Mouse (Mus musculus): ENCODE measurements around the gene Klra2. TPM values are rescaled to one million over a fixed set of nuclear protein-coding genes. Genes with fewer than 3 reads are reported as not detected.
"Not testable (repeated sequence)": the region's sequence is repeated elsewhere in the genome, so short reads cannot be mapped to it uniquely, and the experiment has no call there.

Klra2 gene
- polyA plus RNA-seq (2012; rRNA removed), result 0.06 and 0.13 TPM in 2 replicates

DNA sequence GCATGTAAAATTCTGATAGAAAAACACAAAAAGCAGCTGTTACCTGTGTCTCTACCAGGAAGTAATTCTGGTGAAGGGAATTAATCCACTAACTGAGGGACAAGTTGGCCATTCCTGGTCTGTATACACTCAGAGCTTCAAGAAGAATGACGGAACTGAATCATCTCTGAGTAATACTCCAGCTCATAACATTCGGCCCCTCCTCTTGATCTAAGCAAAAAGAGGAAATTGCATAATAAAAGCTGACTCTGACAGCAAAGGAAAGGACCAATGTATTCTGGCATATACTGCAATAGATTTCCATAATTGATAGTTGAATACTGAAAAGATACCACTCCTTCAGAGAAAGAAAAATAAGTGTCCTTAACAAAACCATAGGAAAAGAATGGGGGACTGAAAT, at the start of gene Klra2:
Klra2 (minus strand) TSS at position 157 of the 400 bp plus-strand sequence.
- Histone ChIP-seq H3K4me1 (replicated peaks; ENCODE audit: control insufficient read depth, insufficient read depth, low read length) (no peaks in the 10 kb centered on the region), H3K36me3 (ENCODE audit: control insufficient read depth, insufficient read depth, low read length) (no peaks in the 10 kb centered on the region), H3K27ac (ENCODE audit: control insufficient read depth, insufficient read depth, low read length) (no peak within 1 kb of the TSS), H3K4me3 (ENCODE audit: control insufficient read depth, insufficient read depth, low read length) (no peak within 1 kb of the TSS), H3K27me3 (ENCODE audit: control insufficient read depth, insufficient read depth, low read length) (no peaks in the 10 kb centered on the region)
- DNase-seq, result no peak
- TF ChIP-seq CTCF (IDR thresholded peaks at IDR 0.05; ENCODE audit: borderline replicate concordance, control insufficient read depth, extremely low read depth, insufficient read depth, low read length, poor library complexity) (no peak), POLR2A (IDR thresholded peaks at IDR 0.05; ENCODE audit: control insufficient read depth, extremely low read depth, insufficient read depth, low read length, poor library complexity) (no peak)
- 37% methylated on average over 2 of the region's 2 CpGs for WGBS

GRCm38 (mm10) chr6:131294435-131295112, 47.4 kb upstream of the Klra2 start:
- DNase-seq, result no peak
- TF ChIP-seq CTCF (IDR thresholded peaks at IDR 0.05; ENCODE audit: borderline replicate concordance, control insufficient read depth, extremely low read depth, insufficient read depth, low read length, poor library complexity) (no peak), POLR2A (IDR thresholded peaks at IDR 0.05; ENCODE audit: control insufficient read depth, extremely low read depth, insufficient read depth, low read length, poor library complexity) (no peak)
- Histone ChIP-seq H3K36me3 (ENCODE audit: control insufficient read depth, insufficient read depth, low read length) (no peaks in the 10 kb centered on the region), H3K4me1 (replicated peaks; ENCODE audit: control insufficient read depth, insufficient read depth, low read length) (peaks cover 3% of the 10 kb centered on the region; the same call in 1 of the 2 replicates), H3K4me3 (ENCODE audit: control insufficient read depth, insufficient read depth, low read length) (no peak overlapping the region), H3K27me3 (ENCODE audit: control insufficient read depth, insufficient read depth, low read length) (no peaks in the 10 kb centered on the region), H3K27ac (ENCODE audit: control insufficient read depth, insufficient read depth, low read length) (no peak overlapping the region)
- 94% methylated on average over 5 of the region's 5 CpGs for WGBS

- TF ChIP-seq POLR2A (IDR thresholded peaks at IDR 0.05; ENCODE audit: control insufficient read depth, extremely low read depth, insufficient read depth, low read length, poor library complexity) (no peak), CTCF (IDR thresholded peaks at IDR 0.05; ENCODE audit: borderline replicate concordance, control insufficient read depth, extremely low read depth, insufficient read depth, low read length, poor library complexity) (no peak)
- H3K27me3 ChIP-seq (ENCODE audit: control insufficient read depth, insufficient read depth, low read length), result no peaks in the 10 kb centered on the region
- no peak for DNase-seq
- H3K27ac ChIP-seq (ENCODE audit: control insufficient read depth, insufficient read depth, low read length), result no peak overlapping the region
- 50% methylated on average over 5 of the region's 5 CpGs for WGBS
- peaks cover 3% of the 10 kb centered on the region; the same call in 1 of the 2 replicates for H3K4me1 ChIP-seq (replicated peaks; ENCODE audit: control insufficient read depth, insufficient read depth, low read length)
- no peak overlapping the region for H3K4me3 ChIP-seq (ENCODE audit: control insufficient read depth, insufficient read depth, low read length)
- no peaks in the 10 kb centered on the region for H3K36me3 ChIP-seq (ENCODE audit: control insufficient read depth, insufficient read depth, low read length)
These were observed 46.8 kb upstream of the Klra2 start for GRCm38 (mm10) chr6:131293916-131294315.

DNA sequence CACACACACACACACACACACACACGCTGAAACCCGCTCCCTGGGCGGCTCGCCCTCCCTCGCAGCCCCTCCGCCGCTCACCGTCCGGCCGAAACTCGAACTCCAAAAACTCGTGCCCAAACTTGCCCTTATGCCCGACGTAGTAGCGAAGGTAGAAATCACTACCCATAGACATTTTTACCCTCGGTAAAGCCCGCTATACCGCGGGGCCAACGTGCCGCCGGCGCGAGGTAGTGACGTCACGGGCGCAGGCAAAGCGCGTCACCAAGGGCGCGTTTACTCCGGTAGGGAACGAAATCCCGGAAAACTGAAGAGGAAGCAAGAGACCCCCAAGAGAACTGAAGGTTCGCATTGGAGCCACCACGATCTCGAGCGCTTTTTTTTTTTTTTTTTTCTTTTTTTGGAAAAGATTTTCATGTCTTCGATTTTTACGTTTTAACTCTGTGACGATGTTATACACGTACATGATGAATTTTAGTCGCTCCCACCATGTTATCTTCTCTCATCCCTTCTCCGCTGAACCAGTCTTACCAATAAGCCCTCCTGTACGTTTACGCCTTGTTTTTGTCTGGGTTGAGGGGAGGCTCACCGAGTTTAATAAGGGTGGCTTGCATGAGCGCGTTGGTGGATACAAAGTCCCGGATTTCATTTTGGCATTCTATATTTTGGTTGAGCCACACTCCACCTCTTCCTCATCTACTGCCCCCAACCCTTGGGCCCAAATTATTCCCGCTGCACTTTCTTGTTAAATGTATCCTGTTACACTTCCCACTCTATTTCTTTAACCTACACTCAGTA, 46.0 kb upstream of the Klra2 start, which contains the start of gene Magohb:
Magohb (minus strand) TSS at position 254 of the 798 bp plus-strand sequence.
- Histone ChIP-seq H3K4me1 (replicated peaks; ENCODE audit: control insufficient read depth, insufficient read depth, low read length) (peaks cover 3% of the 10 kb centered on the region; the same call in 1 of the 2 replicates), H3K27me3 (ENCODE audit: control insufficient read depth, insufficient read depth, low read length) (no peaks in the 10 kb centered on the region), H3K27ac (ENCODE audit: control insufficient read depth, insufficient read depth, low read length) (no peak within 1 kb of the TSS), H3K4me3 (ENCODE audit: control insufficient read depth, insufficient read depth, low read length) (peak within 1 kb of the TSS; percentile 90), H3K36me3 (ENCODE audit: control insufficient read depth, insufficient read depth, low read length) (peaks cover 2% of the 10 kb centered on the region; the same call in 1 of the 2 replicates)
- DNase-seq, result peak; percentile 86
- 2% methylated on average over 51 of the region's 51 CpGs for WGBS
- TF ChIP-seq CTCF (IDR thresholded peaks at IDR 0.05; ENCODE audit: borderline replicate concordance, control insufficient read depth, extremely low read depth, insufficient read depth, low read length, poor library complexity) (no peak), POLR2A (IDR thresholded peaks at IDR 0.05; ENCODE audit: control insufficient read depth, extremely low read depth, insufficient read depth, low read length, poor library complexity) (0 out of 2 replicates have a peak, but pooled peaks have one; percentile 30)

DNA sequence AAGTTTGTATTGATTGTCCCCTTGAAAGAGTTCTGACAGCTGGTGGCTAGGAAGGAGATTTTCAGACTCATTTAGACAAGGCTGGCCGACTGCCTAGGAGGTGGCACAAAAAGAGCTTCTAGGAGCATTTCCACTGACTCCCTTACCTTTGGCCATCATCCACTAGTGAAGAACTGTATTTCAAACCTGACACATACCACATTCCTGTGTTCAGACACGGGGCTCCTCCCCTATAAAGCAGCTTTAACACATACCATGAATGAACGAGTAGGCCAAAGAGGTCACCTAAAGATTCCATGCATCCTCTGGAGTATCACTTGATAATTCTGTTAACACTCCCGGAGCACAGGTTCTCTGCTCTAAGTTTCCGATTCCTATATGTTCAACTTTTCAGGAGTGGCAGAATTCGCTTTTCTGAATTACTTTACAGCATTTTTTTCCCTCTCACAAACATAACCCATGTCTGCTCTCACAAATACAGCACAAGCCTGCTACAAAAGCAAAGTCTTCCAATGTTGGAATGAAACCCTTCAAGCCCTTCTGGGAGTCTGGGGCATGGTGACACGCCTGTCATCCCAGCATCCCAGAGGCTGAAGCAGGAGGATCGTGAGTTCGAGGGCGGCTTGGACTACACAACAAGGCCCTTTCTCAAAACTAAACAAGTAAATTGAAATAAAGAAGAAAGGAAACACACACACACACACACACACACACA, 45.3 kb upstream of the Klra2 start:
- Histone ChIP-seq H3K4me3 (ENCODE audit: control insufficient read depth, insufficient read depth, low read length) (peak overlapping the region; percentile 90), H3K4me1 (replicated peaks; ENCODE audit: control insufficient read depth, insufficient read depth, low read length) (peaks cover 3% of the 10 kb centered on the region; the same call in 1 of the 2 replicates), H3K27me3 (ENCODE audit: control insufficient read depth, insufficient read depth, low read length) (no peaks in the 10 kb centered on the region), H3K36me3 (ENCODE audit: control insufficient read depth, insufficient read depth, low read length) (peaks cover 8% of the 10 kb centered on the region; the same call in 1 of the 2 replicates), H3K27ac (ENCODE audit: control insufficient read depth, insufficient read depth, low read length) (no peak overlapping the region)
- DNase-seq, result no peak
- WGBS, result 21% methylated on average over 10 of the region's 10 CpGs
- TF ChIP-seq CTCF (IDR thresholded peaks at IDR 0.05; ENCODE audit: borderline replicate concordance, control insufficient read depth, extremely low read depth, insufficient read depth, low read length, poor library complexity), result no peak
- no peak for TF ChIP-seq POLR2A (IDR thresholded peaks at IDR 0.05; ENCODE audit: control insufficient read depth, extremely low read depth, insufficient read depth, low read length, poor library complexity)

DNA sequence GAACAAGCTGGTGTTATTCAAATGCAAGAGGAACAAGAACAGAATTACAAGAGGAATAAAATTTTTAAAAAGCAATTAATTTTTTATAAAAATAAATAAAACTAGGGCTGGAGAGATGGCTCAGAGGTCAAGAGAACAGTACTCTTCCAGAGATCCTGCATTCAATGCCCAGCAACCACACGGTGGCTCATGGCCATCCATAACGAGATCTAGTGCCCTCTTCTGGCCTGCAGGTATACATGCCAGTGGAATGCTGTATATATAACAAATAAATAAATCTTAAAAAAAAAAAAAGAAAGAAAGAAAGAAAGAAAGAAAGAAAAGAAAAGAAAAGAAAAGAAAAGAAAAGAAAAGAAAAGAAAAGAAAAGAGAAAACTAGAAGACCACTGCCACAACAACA, 43.3 kb upstream of the Klra2 start:
- Histone ChIP-seq H3K27ac (ENCODE audit: control insufficient read depth, insufficient read depth, low read length) (no peak overlapping the region), H3K27me3 (ENCODE audit: control insufficient read depth, insufficient read depth, low read length) (no peaks in the 10 kb centered on the region), H3K36me3 (ENCODE audit: control insufficient read depth, insufficient read depth, low read length) (peaks cover 8% of the 10 kb centered on the region; the same call in 1 of the 2 replicates), H3K4me1 (replicated peaks; ENCODE audit: control insufficient read depth, insufficient read depth, low read length) (peaks cover 3% of the 10 kb centered on the region; the same call in 1 of the 2 replicates), H3K4me3 (ENCODE audit: control insufficient read depth, insufficient read depth, low read length) (no peak overlapping the region)
- 23% methylated on average over 2 of the region's 2 CpGs for WGBS
- peak; percentile 11 for DNase-seq
- TF ChIP-seq CTCF (IDR thresholded peaks at IDR 0.05; ENCODE audit: borderline replicate concordance, control insufficient read depth, extremely low read depth, insufficient read depth, low read length, poor library complexity) (no peak), POLR2A (IDR thresholded peaks at IDR 0.05; ENCODE audit: control insufficient read depth, extremely low read depth, insufficient read depth, low read length, poor library complexity) (no peak)

DNA sequence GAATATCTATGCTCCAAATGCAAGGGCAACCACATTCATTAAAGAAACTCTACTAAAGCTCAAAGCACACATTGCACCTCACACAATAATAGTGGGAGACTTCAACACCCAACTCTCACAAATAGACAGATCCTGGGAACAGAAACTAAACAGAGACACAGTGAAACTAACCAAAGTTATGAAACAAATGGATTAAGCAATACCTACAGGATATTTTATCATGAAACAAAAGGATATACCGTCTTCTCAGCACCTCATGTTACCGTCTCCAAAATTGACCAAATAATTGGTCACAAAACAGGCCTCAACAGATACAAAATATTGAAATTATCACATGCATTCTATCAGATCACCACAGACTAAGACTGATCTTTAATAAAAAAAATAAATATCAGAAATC, 31.0 kb upstream of the Klra2 start:
- H3K4me3 ChIP-seq (ENCODE audit: control insufficient read depth, insufficient read depth, low read length); DNase-seq; H3K4me1 ChIP-seq (replicated peaks; ENCODE audit: control insufficient read depth, insufficient read depth, low read length); H3K36me3 ChIP-seq (ENCODE audit: control insufficient read depth, insufficient read depth, low read length); H3K27me3 ChIP-seq (ENCODE audit: control insufficient read depth, insufficient read depth, low read length); H3K27ac ChIP-seq (ENCODE audit: control insufficient read depth, insufficient read depth, low read length): not testable (repeated sequence)
- WGBS, result 93% methylated on average over 2 of the region's 2 CpGs

Measured in thymus, adult 2 months (tissue).